Mouse (Mus musculus): ENCODE results near the gene Kpna4. TPM values are rescaled to one million over a fixed set of nuclear protein-coding genes. Genes with fewer than 3 reads are reported as not detected.

Kpna4 gene
- total RNA-seq (2021), result 10 to 100 TPM; 64.7 to 65.1 TPM
- long read RNA-seq, experiment 1, full-length matches to known transcripts, result 35 of 42 reads
- long read RNA-seq, experiment 1, partial matches to known transcripts, result 5 of 42 reads
- long read RNA-seq, experiment 1, other reads (novel, unspliced or antisense), result 2 of 42 reads
- long read RNA-seq, experiment 2, full-length matches to known transcripts, result 25 of 33 reads
- long read RNA-seq, experiment 2, partial matches to known transcripts, result 5 of 33 reads
- long read RNA-seq, experiment 2, other reads (novel, unspliced or antisense), result 3 of 33 reads

GRCm38 (mm10) chr3:69126509-69127345, at the start of gene Kpna4:
Gene Kpna4 (minus strand): TSS chr3:69127113.
- DNase-seq, result peak; percentile 91

- no peak for DNase-seq
Observed at GRCm38 (mm10) chr3:69175229-69175628, 48.3 kb upstream of the Kpna4 start.

GRCm38 (mm10) chr3:69171123-69171522, 44.2 kb upstream of the Kpna4 start:
- DNase-seq, result no peak

- no peak for DNase-seq
Observed at GRCm38 (mm10) chr3:69169796-69170195, 42.9 kb upstream of the Kpna4 start.

- no peak for DNase-seq
Observed at GRCm38 (mm10) chr3:69168724-69169123, 41.8 kb upstream of the Kpna4 start.

- no peak for DNase-seq
Observed at GRCm38 (mm10) chr3:69163057-69163456, 36.1 kb upstream of the Kpna4 start.

- no peak for DNase-seq
Observed at GRCm38 (mm10) chr3:69160429-69160828, 33.5 kb upstream of the Kpna4 start.

GRCm38 (mm10) chr3:69159501-69159900, 32.6 kb upstream of the Kpna4 start:
- DNase-seq, result no peak

- no peak for DNase-seq
Observed at GRCm38 (mm10) chr3:69157886-69158285, 31.0 kb upstream of the Kpna4 start.

GRCm38 (mm10) chr3:69156484-69156883, 29.6 kb upstream of the Kpna4 start:
- DNase-seq, result no peak

GRCm38 (mm10) chr3:69154691-69155090, 27.8 kb upstream of the Kpna4 start:
- DNase-seq, result no peak

- DNase-seq, result no peak
Observed at GRCm38 (mm10) chr3:69150921-69151320, 24.0 kb upstream of the Kpna4 start.

GRCm38 (mm10) chr3:69142372-69142994, 15.6 kb upstream of the Kpna4 start:
- DNase-seq, result no peak

- DNase-seq, result no peak
Observed at GRCm38 (mm10) chr3:69140851-69141250, 13.9 kb upstream of the Kpna4 start.

GRCm38 (mm10) chr3:69136059-69136458, 9.1 kb upstream of the Kpna4 start:
- DNase-seq, result no peak

GRCm38 (mm10) chr3:69130973-69131372, 4.1 kb upstream of the Kpna4 start:
- DNase-seq, result no peak

- no peak for DNase-seq
Observed at GRCm38 (mm10) chr3:69127693-69128092, 780 bp upstream of the Kpna4 start.

- DNase-seq, result no peak
Observed at GRCm38 (mm10) chr3:69127346-69127678, 399 bp upstream of the Kpna4 start.

GRCm38 (mm10) chr3:69125891-69126508, 913 bp downstream of the Kpna4 start:
- DNase-seq, result no peak

GRCm38 (mm10) chr3:69125461-69125860, 1.5 kb downstream of the Kpna4 start:
- no peak for DNase-seq

- DNase-seq, result no peak
Observed at GRCm38 (mm10) chr3:69118827-69119226, 8.1 kb downstream of the Kpna4 start.

- no peak for DNase-seq
Observed at GRCm38 (mm10) chr3:69114760-69115159, 12.2 kb downstream of the Kpna4 start.

- no peak for DNase-seq
Observed at GRCm38 (mm10) chr3:69113956-69114355, 13.0 kb downstream of the Kpna4 start.

Measured in gastrocnemius, postnatal 10 days (tissue).